Mouse (Mus musculus) 3134 (cell line): ENCODE data around the gene Blvrb.
A peak's percentile ranks its signal among the peaks of the same experiment; 100 is the strongest.

Experiments used
- DNase-seq: peaks from one replicate; pipeline ENCODE4 v3.0.0-alpha.2; 2011; ENCODE audit warnings: low spot score; ENCODE audit not compliant: insufficient read length; ENCODE audit errors: extremely low read depth

Blvrb gene

DNA sequence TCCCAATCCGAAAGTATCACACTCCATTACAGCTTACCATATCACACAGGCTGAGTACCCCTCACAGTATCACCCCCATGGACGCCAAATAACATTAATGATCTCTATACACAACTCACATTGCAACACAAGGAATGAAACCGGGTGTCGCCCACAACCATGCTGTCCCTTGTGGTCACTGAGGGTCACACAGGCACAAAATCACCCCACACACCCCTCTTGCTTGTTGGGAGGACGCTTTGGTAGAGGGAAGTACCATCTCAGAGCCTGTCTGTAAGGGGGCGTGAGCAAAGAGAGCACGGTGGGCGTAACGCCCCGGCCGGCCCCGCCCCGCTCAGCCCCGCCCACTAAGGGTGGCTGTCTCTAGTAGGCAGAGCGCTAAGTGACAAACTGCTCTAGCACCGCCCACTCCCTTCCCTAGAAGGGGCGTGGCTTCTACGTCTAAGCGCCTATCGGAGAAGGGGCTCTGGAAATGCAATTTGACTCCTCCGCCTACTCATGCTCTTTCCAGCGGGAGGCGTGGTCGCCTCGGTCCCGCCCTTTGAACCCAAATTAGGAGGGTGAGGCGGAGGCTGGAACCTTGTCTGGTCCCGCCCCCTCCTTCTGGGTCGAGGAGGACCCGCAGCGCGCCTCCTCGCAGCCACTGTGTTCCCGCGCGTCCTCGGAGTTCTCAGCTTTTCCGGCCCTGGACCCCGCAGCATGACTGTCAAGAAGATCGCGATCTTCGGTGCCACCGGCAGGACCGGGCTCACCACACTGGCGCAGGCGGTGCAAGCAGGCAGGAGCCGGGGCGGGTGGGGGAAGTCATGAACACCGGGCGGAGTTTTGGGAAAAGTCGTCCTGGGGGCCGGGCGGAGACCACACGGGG is at the start of gene Blvrb, which contains the start of gene Sptbn4:
Gene Blvrb, plus strand, starts transcription at position 560 of the 868 bp plus-strand sequence.
Gene Sptbn4, minus strand, starts transcription at position 268 of the 868 bp plus-strand sequence.
- peak; percentile 98 for DNase-seq

DNA sequence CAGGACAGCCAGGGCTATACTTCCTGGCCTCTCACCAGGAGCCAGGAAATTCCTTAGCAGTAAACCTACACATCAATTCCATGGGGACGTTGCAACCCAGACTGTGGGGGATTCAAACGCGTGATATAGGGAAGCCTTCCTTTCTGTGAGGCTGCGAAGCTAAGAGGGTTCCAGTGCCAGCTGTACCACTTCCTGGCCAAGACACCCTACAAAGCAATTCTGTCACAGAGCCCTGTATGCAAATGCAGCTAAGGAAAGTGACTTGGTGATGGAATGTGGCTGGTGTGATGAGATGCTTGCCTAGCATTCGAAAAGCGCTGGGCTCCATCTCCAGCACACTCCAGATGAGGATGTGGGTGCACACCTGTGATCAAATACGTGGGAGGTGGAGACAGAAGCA is 47.2 kb upstream of the Blvrb start:
- DNase-seq = no peak

DNA sequence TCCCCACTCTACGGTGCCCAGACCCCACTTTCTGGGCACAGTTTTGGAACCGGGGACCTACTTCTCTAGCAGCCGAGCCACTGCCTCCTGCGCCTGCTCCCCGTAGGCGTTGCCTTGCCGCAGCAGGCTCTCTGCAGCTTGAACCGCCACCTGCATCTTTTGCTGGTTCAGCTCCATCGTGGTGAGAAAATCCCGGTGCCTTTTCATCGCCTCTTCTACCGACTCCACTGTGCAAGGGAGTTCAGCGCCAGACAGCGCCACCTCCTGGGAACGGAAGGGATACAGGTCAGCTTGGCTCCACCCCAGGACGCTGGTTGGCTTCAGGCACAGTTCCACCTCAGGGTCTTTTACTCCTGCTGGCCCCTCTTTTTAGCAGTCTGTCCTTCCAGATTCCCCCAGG is 45.1 kb upstream of the Blvrb start:
- DNase-seq = no peak

DNA sequence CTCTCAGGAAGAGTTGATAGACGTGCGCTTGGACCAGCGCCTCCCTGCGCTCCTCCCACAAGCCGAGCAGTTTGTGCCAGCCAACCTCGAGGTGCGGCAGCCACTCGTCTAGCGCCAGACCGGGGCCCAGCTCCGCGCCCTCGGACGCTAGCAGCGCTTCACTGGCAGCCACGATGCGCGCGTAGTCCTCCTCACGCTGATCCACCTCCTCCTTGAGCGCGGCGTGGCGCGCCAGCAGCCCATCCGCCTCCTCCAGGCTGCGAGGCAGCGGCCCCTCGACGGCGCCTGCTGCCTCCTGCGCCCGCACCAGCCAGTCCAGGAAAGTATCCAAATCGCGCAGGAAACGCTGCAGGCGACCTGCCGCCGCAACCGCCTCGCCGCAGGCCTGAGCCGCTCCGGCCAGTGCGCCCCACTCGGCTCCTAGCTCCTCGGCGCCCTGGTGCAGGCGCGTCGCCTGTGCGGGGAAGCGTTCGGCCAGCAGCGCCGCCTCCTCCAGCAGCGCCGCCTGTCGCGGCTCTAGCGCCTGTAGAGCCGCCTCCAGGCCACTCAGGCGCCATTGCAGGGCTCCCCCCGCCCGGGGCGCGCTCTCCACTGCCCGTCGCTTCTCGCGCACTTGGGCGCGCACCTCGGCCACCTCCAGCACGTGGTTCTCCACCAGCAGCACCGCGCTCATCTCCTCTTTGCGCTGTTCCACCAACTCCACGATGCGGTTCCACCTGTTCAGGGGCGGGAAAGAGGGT is 43.4 kb upstream of the Blvrb start:
- no peak for DNase-seq

DNA sequence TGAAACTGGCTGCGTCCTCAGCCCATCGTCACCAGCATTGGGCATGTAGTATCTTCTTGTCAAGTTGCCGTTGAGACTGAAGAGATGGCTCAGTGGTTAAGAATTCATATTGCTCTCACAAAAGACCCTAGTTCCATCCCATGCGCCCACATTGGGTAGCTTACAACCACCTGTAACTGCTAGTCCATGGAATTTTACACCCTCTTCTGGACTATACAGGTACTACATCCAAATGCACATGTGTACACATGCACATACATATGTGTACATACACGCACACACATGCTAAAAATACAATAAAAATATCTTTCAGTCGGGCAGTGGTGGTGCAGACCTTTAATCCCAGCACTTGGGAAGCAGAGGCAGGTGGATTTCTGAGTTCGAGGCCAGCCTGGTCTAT is 41.3 kb upstream of the Blvrb start:
- DNase-seq = no peak

DNA sequence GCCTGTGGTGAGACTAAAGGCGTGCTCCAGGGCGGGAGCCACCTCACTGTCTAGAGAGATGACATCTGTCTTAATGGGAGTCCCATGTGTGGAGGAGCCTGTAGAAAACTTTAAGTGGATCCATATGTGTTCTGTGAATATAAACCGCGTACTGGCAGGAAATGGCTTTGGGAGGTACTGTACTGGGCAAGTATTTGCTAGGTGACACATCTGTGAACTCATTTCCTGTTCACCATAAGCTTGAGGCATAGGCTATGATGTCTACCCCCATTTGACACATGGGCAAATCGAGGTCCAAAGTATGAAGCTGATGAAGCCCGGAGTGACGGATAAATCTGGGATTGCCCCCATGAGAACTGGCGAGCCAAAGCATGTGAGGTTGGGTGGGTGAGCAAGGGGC is 40.0 kb upstream of the Blvrb start:
- DNase-seq = no peak

DNA sequence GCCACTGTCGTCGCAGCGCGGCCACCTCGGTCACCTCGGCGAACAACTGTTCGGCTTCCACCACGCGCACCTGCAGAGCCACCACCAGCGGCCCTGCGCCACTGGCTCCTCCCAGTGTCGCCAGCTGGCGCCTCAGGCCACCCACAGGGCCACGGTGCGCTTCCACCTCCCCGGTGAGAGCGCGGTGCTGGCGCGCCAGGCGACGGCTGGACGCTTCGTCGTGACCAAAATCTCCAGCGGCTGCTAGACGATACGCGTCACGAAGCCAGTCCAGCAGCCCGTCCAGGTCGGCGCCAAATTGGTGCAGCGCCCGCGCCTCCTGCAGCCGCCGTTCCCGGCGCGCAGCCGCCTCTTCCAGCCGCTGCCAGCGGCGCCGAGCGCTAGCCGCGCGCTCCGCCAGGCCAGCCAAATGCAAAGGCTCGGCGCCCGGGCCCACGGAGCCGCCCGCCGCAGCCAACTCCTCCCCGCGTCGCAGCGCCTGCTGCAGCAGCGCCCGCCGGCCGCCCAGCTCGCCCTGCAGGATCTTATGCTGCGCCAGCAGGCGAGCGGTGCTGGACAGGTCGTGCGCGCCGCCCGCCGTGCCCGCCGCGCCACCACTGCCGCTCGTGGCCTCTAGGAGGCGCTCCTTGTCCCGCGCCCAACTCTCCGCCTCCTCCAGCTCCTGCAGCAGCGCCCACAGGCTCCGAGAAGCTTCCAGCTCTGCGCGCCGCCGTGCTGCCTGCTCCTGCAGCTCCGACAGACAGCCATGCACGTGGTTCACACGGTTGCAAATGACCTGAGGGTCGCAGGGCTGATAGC is 39.2 kb upstream of the Blvrb start:
- no peak for DNase-seq

DNA sequence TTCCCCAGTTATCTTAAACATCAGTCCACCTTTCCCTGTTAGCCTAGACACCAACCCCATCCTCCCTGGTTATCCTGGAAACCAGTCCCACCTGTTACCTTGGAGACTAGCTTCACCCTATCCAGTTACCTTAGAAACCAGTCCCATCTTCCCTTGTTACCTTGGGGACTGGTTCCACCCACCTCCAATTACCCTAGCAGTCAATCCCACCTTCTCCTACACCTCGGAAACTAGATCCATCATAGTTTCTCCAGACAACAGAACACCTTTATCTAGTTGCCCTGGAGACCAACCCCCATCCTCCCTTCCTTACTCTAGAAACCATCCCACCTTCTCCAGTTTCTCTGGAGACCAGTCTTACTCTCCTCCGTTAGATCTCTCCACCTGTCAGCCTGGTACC is 30.6 kb upstream of the Blvrb start:
- no peak for DNase-seq

DNA sequence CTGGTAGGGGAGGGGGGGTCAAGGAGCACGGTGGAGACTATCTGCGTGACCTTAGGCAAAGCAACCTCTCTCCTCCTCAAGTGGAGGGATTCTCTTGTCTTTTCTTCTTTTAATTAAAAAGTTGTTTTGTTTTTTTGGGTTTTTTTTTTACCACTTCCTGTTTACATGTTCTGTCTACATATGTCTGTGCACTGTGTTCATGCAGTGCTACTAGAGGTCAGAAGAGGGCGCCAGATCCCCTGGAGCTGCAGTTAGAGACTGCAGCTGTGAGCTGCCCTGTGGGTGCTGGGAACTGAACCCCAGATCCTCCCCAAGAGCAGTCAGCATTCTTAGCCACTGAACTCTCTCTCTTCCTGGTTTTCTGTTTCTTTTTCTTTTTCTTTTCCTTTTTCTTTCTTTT is 28.7 kb upstream of the Blvrb start:
- no peak for DNase-seq

DNA sequence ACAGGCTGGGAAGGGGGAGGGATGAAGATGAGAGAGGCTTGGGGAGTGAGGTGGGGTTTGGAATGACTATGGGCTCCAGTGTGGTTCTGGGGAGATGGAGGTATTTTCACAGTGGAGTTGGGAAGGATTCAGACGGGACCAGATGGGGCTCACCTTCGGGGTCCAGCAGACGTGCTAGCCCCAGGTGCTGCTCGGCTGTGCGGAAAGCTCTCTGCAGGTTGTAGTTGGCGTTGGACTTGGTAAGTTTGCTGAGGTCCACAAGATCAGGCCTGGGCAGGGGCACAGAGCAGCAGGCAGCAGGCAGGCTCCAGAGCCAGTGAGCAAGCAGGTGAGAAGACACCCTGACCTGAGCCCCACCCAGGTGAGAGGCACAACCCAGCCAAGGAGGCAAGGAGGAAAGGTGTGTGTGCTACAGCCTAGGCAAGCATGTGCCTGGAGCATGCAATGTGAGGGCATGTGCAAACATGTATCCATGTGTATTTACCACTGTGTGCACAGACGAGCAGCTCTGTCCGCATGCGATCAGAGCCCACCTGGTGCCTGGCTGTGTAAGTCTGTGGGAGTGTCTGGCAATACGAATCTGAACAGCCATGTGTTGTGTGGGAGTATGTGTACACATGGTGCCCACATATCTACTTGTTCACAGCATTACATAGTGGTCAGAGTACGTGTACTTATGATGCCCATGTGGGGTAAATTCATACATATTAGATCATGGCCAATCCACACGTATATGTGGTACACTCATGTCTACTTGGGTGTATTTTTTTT is 24.0 kb upstream of the Blvrb start:
- no peak for DNase-seq

DNA sequence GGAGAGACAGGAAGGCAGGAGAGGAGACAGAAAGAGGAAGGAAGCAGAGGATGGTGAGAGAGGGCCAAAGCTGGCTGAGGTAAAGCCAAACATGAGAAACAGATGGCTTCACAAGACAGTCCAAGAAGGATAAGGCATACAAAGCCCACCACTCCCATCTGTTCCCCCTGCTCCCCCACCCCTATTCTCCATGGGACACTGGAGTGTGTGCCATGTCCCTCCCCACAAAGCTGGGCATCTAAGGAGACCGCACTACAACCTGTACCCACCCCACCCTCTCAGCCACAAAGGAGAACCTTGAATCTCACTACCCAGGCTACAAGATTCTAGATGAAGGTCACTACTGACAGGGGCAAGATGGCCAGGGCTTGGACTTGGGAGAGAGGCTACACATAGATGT is 20.4 kb upstream of the Blvrb start:
- DNase-seq = no peak

DNA sequence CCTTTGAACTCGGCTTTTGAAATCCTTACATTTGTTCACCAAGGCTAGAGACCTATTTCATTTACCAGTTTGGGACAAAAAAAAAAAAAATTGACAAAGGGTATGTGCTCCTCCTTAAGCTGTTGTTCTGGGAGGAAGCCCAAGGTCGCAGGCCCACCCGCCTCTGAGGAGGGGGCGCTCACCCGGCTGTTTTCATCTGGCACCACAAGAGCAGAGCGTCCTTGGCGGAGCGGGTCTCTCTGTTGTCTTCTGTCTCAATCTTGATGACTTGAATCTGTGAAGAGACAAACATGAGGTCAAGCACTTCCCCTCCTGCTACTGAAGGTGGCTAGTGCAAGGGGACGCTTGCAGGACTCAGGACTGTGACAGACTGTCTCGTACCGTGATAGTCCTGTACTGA is 19.8 kb upstream of the Blvrb start:
- no peak for DNase-seq

DNA sequence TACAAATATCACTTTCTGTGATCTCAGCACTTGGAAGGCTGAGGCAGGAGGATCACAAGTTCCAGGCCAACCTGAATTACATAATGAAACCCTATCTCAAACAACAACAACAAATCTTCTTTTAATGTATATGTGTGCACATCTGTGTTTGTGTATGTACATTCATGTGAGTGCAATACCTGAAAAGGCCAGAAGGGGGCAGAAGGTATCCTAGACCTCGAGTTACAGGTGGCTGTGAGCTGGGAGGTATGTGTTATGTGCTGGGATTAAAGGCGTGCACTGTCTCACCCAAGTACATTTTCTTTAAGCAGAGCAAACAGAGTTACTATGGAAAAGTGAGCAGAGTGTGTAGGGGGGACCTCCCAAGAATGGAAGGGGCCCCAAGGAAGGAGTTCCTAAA is 18.6 kb upstream of the Blvrb start:
- DNase-seq = no peak

DNA sequence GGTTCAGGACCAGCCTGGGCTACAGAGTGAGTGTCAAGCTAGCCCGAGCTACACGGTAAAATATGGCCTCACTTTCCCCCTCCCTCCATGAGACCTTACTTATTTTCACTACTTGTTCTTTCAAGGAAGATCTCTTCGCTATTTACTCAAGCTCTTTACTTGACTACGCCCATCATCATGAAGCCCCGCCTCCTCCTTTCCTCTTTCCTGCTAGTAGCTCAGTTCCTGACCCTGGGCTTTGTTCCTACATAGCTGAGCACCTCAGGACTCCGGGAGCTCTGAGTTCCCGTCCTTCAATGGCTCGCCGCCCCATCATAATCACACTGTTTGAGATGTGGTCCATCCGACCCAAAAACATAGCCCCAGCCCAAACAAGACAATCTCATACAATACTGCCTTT is 14.4 kb upstream of the Blvrb start:
- DNase-seq = no peak

DNA sequence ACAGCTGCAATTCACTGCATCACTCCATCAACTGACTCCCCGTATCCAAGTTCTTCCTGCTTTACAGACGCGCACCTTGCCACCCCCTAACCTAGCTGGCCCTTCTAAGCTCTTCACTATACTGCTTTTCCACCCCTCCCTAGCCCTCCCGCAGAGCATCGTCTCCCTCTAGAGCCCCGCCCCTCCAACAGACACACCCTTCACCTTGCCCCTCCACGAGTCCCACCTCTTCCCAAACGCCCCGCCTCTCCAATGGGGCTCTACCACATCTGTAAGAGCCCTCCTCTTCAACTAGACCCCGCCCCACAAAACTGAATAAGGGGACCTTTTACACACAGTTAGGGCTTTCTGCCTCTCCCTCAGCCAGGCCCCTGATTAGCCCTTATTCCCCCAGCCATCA is 14.0 kb upstream of the Blvrb start:
- no peak for DNase-seq

DNA sequence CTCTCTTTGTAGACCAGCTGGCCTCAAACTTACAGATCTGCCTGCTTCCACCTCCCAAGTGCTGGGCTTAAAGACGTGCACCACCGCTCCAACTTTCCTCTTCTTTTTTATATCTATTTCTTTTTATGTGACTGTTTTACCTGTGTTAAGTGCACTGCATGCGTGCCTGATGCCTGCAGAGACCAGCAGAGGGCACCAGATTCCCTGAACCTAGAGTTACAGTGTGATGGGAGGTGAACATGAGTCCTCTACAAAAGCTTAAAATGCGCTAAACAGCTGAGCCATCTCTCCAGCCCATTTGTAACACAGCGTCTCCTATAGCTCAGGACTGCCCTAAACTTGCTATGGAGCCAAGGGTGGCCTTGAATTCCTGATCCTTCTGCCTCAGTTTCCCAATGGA is 10.2 kb upstream of the Blvrb start:
- no peak for DNase-seq

DNA sequence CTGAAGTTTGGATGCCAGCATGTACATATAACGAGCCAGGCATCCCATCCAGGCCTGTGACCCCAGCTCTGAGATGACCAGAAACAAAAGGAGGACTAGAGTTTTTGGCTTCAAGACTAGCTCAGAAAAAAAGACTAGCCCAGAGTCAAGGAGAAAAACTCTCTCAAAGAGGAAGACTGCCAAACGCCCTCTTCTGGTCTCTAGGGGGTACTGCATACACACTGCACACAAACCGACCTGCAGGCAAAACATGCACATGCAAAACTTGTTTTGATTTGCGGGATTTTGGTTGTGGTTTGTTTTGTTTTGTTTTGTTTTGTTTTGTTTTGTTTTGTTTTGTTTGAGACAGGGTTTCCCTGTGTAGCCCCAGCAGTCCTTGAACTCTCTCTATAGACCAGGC is 7.8 kb upstream of the Blvrb start:
- no peak for DNase-seq

DNA sequence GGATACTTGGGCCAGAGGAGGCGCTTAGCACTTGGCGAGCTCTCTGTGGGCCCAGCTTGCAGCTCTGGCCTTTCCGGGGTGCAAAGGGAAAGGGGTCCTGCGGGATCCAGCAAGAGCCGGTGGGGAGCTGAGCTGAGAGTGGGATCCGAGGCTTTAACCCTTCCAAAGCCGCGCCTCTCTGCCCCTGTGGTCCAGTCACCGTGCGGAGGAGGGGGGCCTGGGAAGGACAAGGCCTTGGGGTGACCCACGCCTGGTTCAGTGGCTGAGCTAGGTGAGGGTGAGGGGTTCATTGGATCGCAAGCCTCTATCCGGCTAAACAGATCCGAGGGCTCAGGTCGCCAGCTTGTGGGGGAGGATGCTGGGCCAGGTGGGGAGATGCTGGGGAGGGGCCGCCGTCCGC is 1.7 kb upstream of the Blvrb start:
- DNase-seq = no peak

DNA sequence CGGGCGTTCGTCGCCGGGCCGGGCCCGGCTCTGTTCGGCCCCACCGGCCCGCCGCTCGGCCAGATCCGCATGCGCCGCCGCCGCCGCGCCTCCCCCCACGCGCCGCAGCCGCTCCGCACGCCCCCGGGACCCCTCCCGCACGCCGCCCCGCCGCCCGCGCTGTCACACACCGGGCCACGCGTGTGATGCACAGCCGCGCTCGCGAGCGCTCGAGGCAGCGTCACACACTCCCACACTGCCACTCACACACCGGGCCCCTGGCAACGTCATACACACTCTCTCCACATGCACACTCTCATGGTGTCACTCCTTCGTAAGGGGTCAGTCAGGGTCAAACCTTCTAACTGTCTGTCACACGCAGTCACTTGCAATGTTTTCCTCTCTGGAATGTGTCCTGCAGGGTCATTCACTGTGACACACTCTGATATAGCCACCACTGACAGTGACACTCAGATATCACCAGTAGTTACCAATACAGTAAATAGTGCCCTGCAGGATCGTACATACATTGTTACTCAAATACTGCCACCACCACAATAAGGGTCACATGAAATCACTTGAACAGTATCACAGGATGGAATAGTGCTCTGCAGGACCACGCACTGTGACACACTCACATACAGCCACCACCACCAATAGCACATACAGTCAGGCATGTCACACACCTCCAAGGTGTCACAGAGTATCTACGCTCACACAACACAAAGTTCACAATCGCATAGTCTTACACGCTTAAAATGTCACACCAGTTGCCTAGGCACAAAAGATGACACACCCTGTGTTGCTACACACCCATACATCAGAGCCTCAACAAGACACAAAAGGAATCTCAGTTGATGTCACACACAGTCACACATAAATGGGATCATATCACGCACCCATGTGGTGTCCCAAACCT is 1.0 kb upstream of the Blvrb start:
- no peak for DNase-seq
